Mouse (Mus musculus) lung, embryonic 14.5 days (tissue): Measurements from ENCODE around the gene Fas. TPM values are rescaled to one million over a fixed set of nuclear protein-coding genes. Genes with fewer than 3 reads are reported as not detected.
A peak's percentile ranks its signal among the peaks of the same experiment; 100 is the strongest.

ENCODE experiments used
- ATAC-seq: fragments of 200-750 bp; cut with Nextera tagmentation; 2 replicates; pipeline ENCODE4 v1.8.0; 2017; ENCODE audit warnings: mild to moderate bottlenecking, moderate TSS enrichment, moderate library complexity; ENCODE audit not compliant: insufficient read depth
- DNase-seq: peaks from one replicate; pipeline ENCODE4 v3.0.0-alpha.2; 2015
- H3K27ac ChIP-seq: fragments of 300-500 bp; sonication (generic); 2 replicates; pipeline ENCODE4 v1.5.1; 2014; ENCODE audit warnings: low read depth, mild to moderate bottlenecking, moderate library complexity
- H3K27me3 ChIP-seq: fragments of 300-500 bp; sonication (generic); 2 replicates; pipeline ENCODE4 v1.6.1; 2014; ENCODE audit warnings: low read length, control low read depth; ENCODE audit not compliant: insufficient read depth
- H3K36me3 ChIP-seq: fragments of 300-500 bp; sonication (generic); 2 replicates; pipeline ENCODE4 v1.6.1; 2014; ENCODE audit warnings: control low read depth; ENCODE audit not compliant: insufficient read depth
- H3K4me1 ChIP-seq: fragments of 300-500 bp; sonication (generic); 2 replicates; pipeline ENCODE4 v1.6.1; 2014; ENCODE audit warnings: antibody characterized with exemption, control low read depth; ENCODE audit not compliant: insufficient read depth
- H3K4me2 ChIP-seq: fragments of 300-500 bp; sonication (generic); 2 replicates; pipeline ENCODE4 v1.6.1; 2014; ENCODE audit warnings: mild to moderate bottlenecking
- H3K4me3 ChIP-seq: fragments of 300-500 bp; sonication (generic); 2 replicates; pipeline ENCODE4 v1.5.1; 2014; ENCODE audit warnings: low read depth, low read length
- H3K9ac ChIP-seq: fragments of 300-500 bp; sonication (generic); 2 replicates; pipeline ENCODE4 v1.6.1; 2014
- H3K9me3 ChIP-seq: fragments of 300-500 bp; sonication (generic); 2 replicates; pipeline ENCODE4 v1.6.1; 2016; ENCODE audit warnings: low read depth, low read length, control low read depth
- CTCF ChIP-seq: IDR thresholded peaks from 2 replicates; pipeline ENCODE4 v1.5.1; 2016; ENCODE audit warnings: antibody characterized with exemption, low read depth
- WGBS: fragments of 180-500 bp; shearing (Covaris S2); extraction: QIAGEN DNeasy Blood & Tissue Kit; methylation state at CpG from one replicate; pipeline ENCODE4 v1.1.7; 2014; 5-methylcytosine and 5-hydroxymethylcytosine counted together
- polyA plus RNA-seq: library from polyadenylated mRNA; unstranded; fragments of >200 nt; fragmentation: Nextera tagmentation; extraction: Ambion mirVana; gene quantifications from 2 replicates; pipeline ENCODE4 v1.2.1, GENCODE M21; 2014

Fas gene
- polyA plus RNA-seq, 1 experiment from 2014 or later = 5.7 TPM

- Histone ChIP-seq H3K4me2 (no peak overlapping the region), H3K9ac (no peak overlapping the region), H3K27me3 (no peaks in the 10 kb centered on the region), H3K36me3 (no peaks in the 10 kb centered on the region), H3K4me1 (no peaks in the 10 kb centered on the region), H3K27ac (peak overlapping the region; percentile 50; the same call in 1 of the 2 replicates), H3K4me3 (no peak overlapping the region), H3K9me3 (no peaks in the 10 kb centered on the region)
- ATAC-seq (no peak), DNase-seq (peak; percentile 52)
- TF ChIP-seq CTCF = no peak
- WGBS = 62% methylated on average over 5 of the region's 5 CpGs
Measured at GRCm38 (mm10) chr19:34265604-34266193, 24.8 kb upstream of the Fas start.

GRCm38 (mm10) chr19:34268991-34269390, 21.5 kb upstream of the Fas start:
- no peaks in the 10 kb centered on the region for H3K9me3 ChIP-seq
- no peaks in the 10 kb centered on the region for H3K36me3 ChIP-seq
- no peaks in the 10 kb centered on the region for H3K27me3 ChIP-seq
- DNase-seq = peak; percentile 28
- no peak overlapping the region for H3K4me3 ChIP-seq
- no peak overlapping the region for H3K9ac ChIP-seq
- H3K27ac ChIP-seq = no peak overlapping the region
- ATAC-seq = peak; percentile 58; the same call in 1 of the 2 replicates
- no peaks in the 10 kb centered on the region for H3K4me1 ChIP-seq
- 23% methylated on average over 1 of the region's 1 CpGs for WGBS
- no peak for TF ChIP-seq CTCF
- H3K4me2 ChIP-seq = no peak overlapping the region

- no peak for TF ChIP-seq CTCF
- Histone ChIP-seq H3K4me2 (no peak overlapping the region), H3K4me1 (no peaks in the 10 kb centered on the region), H3K27me3 (no peaks in the 10 kb centered on the region), H3K9ac (no peak overlapping the region), H3K9me3 (no peaks in the 10 kb centered on the region), H3K4me3 (no peak overlapping the region), H3K27ac (no peak overlapping the region), H3K36me3 (no peaks in the 10 kb centered on the region)
- 79% methylated on average over 11 of the region's 11 CpGs for WGBS
- DNase-seq (peak; percentile 62), ATAC-seq (no peak; the same call in 1 of the 2 replicates)
Measured at GRCm38 (mm10) chr19:34270106-34270726, 20.2 kb upstream of the Fas start.

GRCm38 (mm10) chr19:34270824-34271464, 19.5 kb upstream of the Fas start:
- Histone ChIP-seq H3K36me3 (no peaks in the 10 kb centered on the region), H3K4me2 (no peak overlapping the region), H3K9ac (no peak overlapping the region), H3K27ac (no peak overlapping the region), H3K4me1 (no peaks in the 10 kb centered on the region), H3K9me3 (no peaks in the 10 kb centered on the region), H3K27me3 (no peaks in the 10 kb centered on the region), H3K4me3 (no peak overlapping the region)
- ATAC-seq = no peak
- WGBS = 91% methylated on average over 13 of the region's 13 CpGs
- DNase-seq = no peak
- no peak for TF ChIP-seq CTCF

GRCm38 (mm10) chr19:34273073-34273472, 17.4 kb upstream of the Fas start:
- no peaks in the 10 kb centered on the region for H3K9me3 ChIP-seq
- H3K36me3 ChIP-seq = no peaks in the 10 kb centered on the region
- 91% methylated on average over 1 of the region's 1 CpGs for WGBS
- H3K9ac ChIP-seq = no peak overlapping the region
- H3K4me2 ChIP-seq = no peak overlapping the region
- ATAC-seq (no peak), DNase-seq (no peak)
- no peaks in the 10 kb centered on the region for H3K27me3 ChIP-seq
- H3K27ac ChIP-seq = no peak overlapping the region
- no peak overlapping the region for H3K4me3 ChIP-seq
- no peak for TF ChIP-seq CTCF
- H3K4me1 ChIP-seq = no peaks in the 10 kb centered on the region

DNA sequence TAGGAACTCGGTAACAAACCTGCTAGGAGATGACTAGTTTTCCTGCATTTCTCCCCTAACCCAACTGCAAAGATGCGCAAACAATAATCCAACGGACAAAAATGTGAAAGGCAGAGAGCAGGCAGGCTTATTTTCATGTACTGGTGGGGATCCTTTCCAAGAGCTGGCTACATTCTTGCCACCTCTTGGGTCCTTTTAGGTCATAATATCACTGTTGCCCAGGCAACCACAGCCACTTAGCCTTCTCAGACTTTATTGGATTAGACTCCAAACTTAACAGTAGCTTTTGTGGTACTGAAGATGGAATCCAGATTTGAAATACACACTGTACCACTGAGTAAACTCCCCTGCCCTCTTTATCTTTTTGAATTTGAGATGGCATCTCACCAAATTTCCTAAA, 12.4 kb upstream of the Fas start:
- Histone ChIP-seq H3K36me3 (no peaks in the 10 kb centered on the region), H3K4me1 (no peaks in the 10 kb centered on the region), H3K27me3 (no peaks in the 10 kb centered on the region), H3K4me2 (no peak overlapping the region), H3K9ac (no peak overlapping the region), H3K4me3 (no peak overlapping the region), H3K9me3 (no peaks in the 10 kb centered on the region), H3K27ac (no peak overlapping the region)
- no peak for TF ChIP-seq CTCF
- no peak for ATAC-seq
- 68% methylated on average over 3 of the region's 3 CpGs for WGBS
- peak; percentile 50 for DNase-seq

- Histone ChIP-seq H3K36me3 (no peaks in the 10 kb centered on the region), H3K4me1 (0 out of 2 replicates have a peak, but pooled peaks cover 3% of the 10 kb centered on the region), H3K9ac (no peak overlapping the region), H3K27ac (no peak overlapping the region), H3K9me3 (no peaks in the 10 kb centered on the region), H3K27me3 (no peaks in the 10 kb centered on the region), H3K4me2 (no peak overlapping the region), H3K4me3 (no peak overlapping the region)
- DNase-seq (peak; percentile 75), ATAC-seq (peak; percentile 75; the same call in 1 of the 2 replicates)
- WGBS = 25% methylated on average over 6 of the region's 6 CpGs
- TF ChIP-seq CTCF = no peak
Measured at GRCm38 (mm10) chr19:34283614-34284013, 6.9 kb upstream of the Fas start.
